Mouse (Mus musculus): ENCODE measurements at regions not wholly inside any gene's neighbourhood (a gene's known extent, or its start where the extent isn't known, plus 50 kb on each side); places are given as distances from the start of the nearest gene placed in this dataset.

GRCm38 (mm10) chr11:121768824-121769223 lies 61.2 kb upstream of the Ptchd3 start:
- peak in 1 of 2 experiments; percentile 16 for DNase-seq

- DNase-seq, result no peak
Observed at GRCm38 (mm10) chr11:121770061-121770460, 60.0 kb upstream of the Ptchd3 start.

- DNase-seq, result no peak
Observed at GRCm38 (mm10) chr11:121776947-121777346, 53.1 kb upstream of the Ptchd3 start.

GRCm38 (mm10) chr11:121777553-121777952 lies 52.5 kb upstream of the Ptchd3 start:
- DNase-seq, result no peak

Data from cerebellum, postnatal 10 days (tissue).